In genomic region chr9:14274586-14274985, GRCm38 (mm10) we compare ENCODE assay signal across 8 mouse cellular contexts. TPM values are rescaled to one million over a fixed set of nuclear protein-coding genes. Genes with fewer than 3 reads are reported as not detected.
DNase-seq lines count a peak whose midpoint lies in the region; ATAC-seq and TF ChIP-seq lines count a peak whose summit lies in the region.

No protein-coding gene starts in this region.

- no peaks in the 10 kb centered on the region for H3K27me3 ChIP-seq in heart, embryonic 14.5 days (ENCODE audit: control insufficient read depth, insufficient read depth, low read length)
- H3K27me3 ChIP-seq in heart, postnatal 0 days (ENCODE audit: control insufficient read depth, insufficient read depth, low read length), result no peaks in the 10 kb centered on the region
- no peaks in the 10 kb centered on the region for H3K27me3 ChIP-seq in liver, postnatal 0 days (ENCODE audit: insufficient read depth, low read length)

- intact Hi-C loops in heart, postnatal 14 days (cut with DNase I), result no loop called here

- H3K4me3 ChIP-seq in heart, embryonic 14.5 days (ENCODE audit: control insufficient read depth in 1 of 2, insufficient read depth in 1 of 2, low read depth in 1 of 2, low read length in 2 of 2), result peak overlapping the region; percentile 24 to 94
- peak overlapping the region; percentile 84 for H3K4me3 ChIP-seq in heart, postnatal 0 days (ENCODE audit: low read depth, low read length)
- peak overlapping the region; percentile 74 for H3K4me3 ChIP-seq in liver, postnatal 0 days (ENCODE audit: low read depth, low read length)

- WGBS in heart, embryonic 14.5 days, result 35% methylated on average over 5 of the region's 5 CpGs
- WGBS in heart, postnatal 0 days, result 37% methylated on average over 5 of the region's 5 CpGs
- 44% methylated on average over 5 of the region's 5 CpGs for WGBS in liver, postnatal 0 days (ENCODE audit: insufficient replicate concordance)

- H3K4me1 ChIP-seq in heart, embryonic 14.5 days (ENCODE audit: control insufficient read depth in 2 of 2, insufficient read depth in 2 of 2, low read length in 2 of 2), result peaks cover 2 to 5% of the 10 kb centered on the region in 2 experiments; a peak in 3 of 4 replicates
- H3K4me1 ChIP-seq in heart, postnatal 0 days (ENCODE audit: control insufficient read depth, insufficient read depth), result 0 out of 2 replicates have a peak, but pooled peaks cover 6% of the 10 kb centered on the region
- peaks cover 9% of the 10 kb centered on the region for H3K4me1 ChIP-seq in liver, postnatal 0 days (ENCODE audit: insufficient read depth)

- H3K36me3 ChIP-seq in heart, embryonic 14.5 days (ENCODE audit: control insufficient read depth, insufficient read depth, low read length), result no peaks in the 10 kb centered on the region
- no peaks in the 10 kb centered on the region for H3K36me3 ChIP-seq in heart, postnatal 0 days (replicated peaks; ENCODE audit: control insufficient read depth, insufficient read depth, low read length)
- H3K36me3 ChIP-seq in liver, postnatal 0 days (replicated peaks; ENCODE audit: insufficient read depth, low read length), result no peaks in the 10 kb centered on the region

- no peak for TF ChIP-seq CTCF in heart, postnatal 0 days (IDR thresholded peaks at IDR 0.05; ENCODE audit: low read depth)
- no peak for TF ChIP-seq CTCF in liver, postnatal 0 days (IDR thresholded peaks at IDR 0.05; ENCODE audit: low read depth)

- ATAC-seq in heart, embryonic 14.5 days (ENCODE audit: insufficient number of reproducible peaks, insufficient read depth, low FRiP score, low read depth), result no peak
- ATAC-seq in heart, postnatal 0 days (ENCODE audit: insufficient read depth, low read depth), result no peak
- ATAC-seq in liver, postnatal 0 days, result no peak

- peak overlapping the region; percentile 81 for H3K4me2 ChIP-seq in heart, embryonic 14.5 days (ENCODE audit: low read length)
- H3K4me2 ChIP-seq in heart, postnatal 0 days (ENCODE audit: low read depth, low read length), result peak overlapping the region; percentile 81
- peak overlapping the region; percentile 89 for H3K4me2 ChIP-seq in liver, postnatal 0 days (ENCODE audit: low read depth, low read length)

- H3K27ac ChIP-seq in heart, embryonic 14.5 days (replicated peaks in 1 of 2; ENCODE audit: control insufficient read depth in 1 of 2, insufficient read depth in 1 of 2, low read depth in 2 of 2, low read length in 2 of 2), result peak overlapping the region; percentile 93 to 96
- peak overlapping the region; percentile 89 for H3K27ac ChIP-seq in heart, postnatal 0 days (ENCODE audit: low read depth)
- peak overlapping the region; percentile 66 for H3K27ac ChIP-seq in liver, postnatal 0 days (ENCODE audit: low read depth)

- no peak for DNase-seq in heart, postnatal 14 days
- DNase-seq in R1 (ENCODE audit: low read depth, low spot score), result peak; percentile 84
- DNase-seq in heart, postnatal 0 days (ENCODE audit: low spot score), result no peak
- no peak for DNase-seq in liver, postnatal 0 days
- DNase-seq in ovary, adult 18-20 months (ENCODE audit: low spot score), result no peak
- no peak for DNase-seq in retina, embryonic 14.5 days (ENCODE audit: low spot score)
- DNase-seq in urinary bladder, adult 18-20 months (ENCODE audit: low spot score in 2 of 2), result no peak

- H3K9me3 ChIP-seq in heart, embryonic 14.5 days (ENCODE audit: control insufficient read depth, low read length), result no peaks in the 10 kb centered on the region
- H3K9me3 ChIP-seq in heart, postnatal 0 days (replicated peaks; ENCODE audit: control insufficient read depth, low read length), result no peaks in the 10 kb centered on the region
- no peaks in the 10 kb centered on the region for H3K9me3 ChIP-seq in liver, postnatal 0 days (ENCODE audit: low read length)

- TF ChIP-seq EP300 in heart, postnatal 0 days (IDR thresholded peaks at IDR 0.05; ENCODE audit: low read depth), result no peak
- TF ChIP-seq EP300 in liver, postnatal 0 days (IDR thresholded peaks at IDR 0.05; ENCODE audit: low read depth), result no peak

- peak overlapping the region; percentile 68 for H3K9ac ChIP-seq in heart, embryonic 14.5 days (ENCODE audit: low read length)
- no peak overlapping the region; the same call in 1 of the 2 replicates for H3K9ac ChIP-seq in heart, postnatal 0 days (replicated peaks; ENCODE audit: low read depth, low read length)
- H3K9ac ChIP-seq in liver, postnatal 0 days (replicated peaks), result peak overlapping the region; percentile 30; the same call in 1 of the 2 replicates

RNA-seq across cellular contexts. Expression of gene Sesn3, which starts 0.3 kb away (rescaled TPM):
- 13.3 and 18.5 TPM in 2 replicates for polyA plus RNA-seq in heart, embryonic 14.5 days (2014; fragmentation: Nextera tagmentation; extraction: Ambion mirVana)
- total RNA-seq in heart, postnatal 14 days (2021), result 10 to 100 TPM; 31.3 to 32.9 TPM
- total RNA-seq in heart, postnatal 0 days (2014; rRNA removed; ENCODE audit: low replicate concordance), result 8.1 and 17.0 TPM in 2 replicates
- polyA plus RNA-seq in heart, postnatal 0 days (2015; fragmentation: Nextera tagmentation; extraction: Ambion mirVana), result 5.7 and 6.8 TPM in 2 replicates
- polyA plus RNA-seq in liver, postnatal 0 days (2015; fragmentation: Nextera tagmentation; extraction: Ambion mirVana), result 3.4 and 3.7 TPM in 2 replicates
